Mouse (Mus musculus) megakaryocyte, embryonic 14.5 days (primary cell): ENCODE measurements around the gene Zbtb43.

ENCODE experiments used
- FLI1 ChIP-seq: IDR thresholded peaks from 2 replicates; pipeline ENCODE4 v1.6.1; 2012; ENCODE audit warnings: low read length, inconsistent platforms, mixed read lengths
- GATA1 ChIP-seq: IDR thresholded peaks from 3 replicates; pipeline ENCODE4 v1.6.1; 2012; ENCODE audit warnings: mixed read lengths, low read length, inconsistent platforms, borderline replicate concordance

DNA sequence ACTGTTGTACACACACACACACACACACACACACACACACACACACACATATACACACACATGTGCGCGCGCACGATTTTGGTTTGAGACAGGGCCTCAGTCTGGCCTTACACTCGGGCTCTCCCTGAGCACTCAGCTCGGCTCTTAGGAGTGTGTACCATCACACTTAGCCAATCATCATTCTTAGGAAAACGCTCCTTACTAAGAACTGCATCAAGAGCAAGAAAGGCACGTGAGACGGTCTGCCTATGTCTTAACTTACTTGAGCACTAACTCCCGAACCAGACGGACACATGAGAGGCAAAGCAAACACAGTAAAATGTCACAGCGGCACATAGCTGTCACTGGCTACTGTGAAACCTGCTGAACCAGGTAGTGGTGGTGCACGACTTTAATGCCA lies 54.3 kb downstream of the Zbtb43 start:
- TF ChIP-seq GATA1 (no peak), FLI1 (no peak)
